Comparison of ENCODE assay signal across 20 mouse cellular contexts in genomic region chr11:33701958-33702459, GRCm38 (mm10).
DNase-seq lines count a peak whose midpoint lies in the region; ATAC-seq and TF ChIP-seq lines count a peak whose summit lies in the region.
"Had no signal": no experiment of that assay in that cellular context is flagged by ENCODE, and none has a peak within 500 bp of the region (broad histone marks: within the 10 kb centered on the region; RNA-seq: fewer than 3 reads in every experiment).

No protein-coding gene starts in this region.

- no peaks in the 10 kb centered on the region for H3K9me3 ChIP-seq in forebrain, embryonic 13.5 days (replicated peaks)
- H3K9me3 ChIP-seq in forebrain, embryonic 15.5 days: no peaks in the 10 kb centered on the region
- H3K9me3 ChIP-seq in embryonic facial prominence, embryonic 10.5 days: no peaks in the 10 kb centered on the region
- no peaks in the 10 kb centered on the region for H3K9me3 ChIP-seq in liver, postnatal 0 days (ENCODE audit: low read length)
- H3K9me3 ChIP-seq: embryonic facial prominence, embryonic 13.5 days; limb, embryonic 10.5 days had no signal

- no peak overlapping the region for H3K9ac ChIP-seq in forebrain, embryonic 13.5 days
- H3K9ac ChIP-seq in forebrain, embryonic 15.5 days (replicated peaks): no peak overlapping the region
- no peak overlapping the region for H3K9ac ChIP-seq in liver, postnatal 0 days (replicated peaks)
- H3K9ac ChIP-seq: embryonic facial prominence, embryonic 13.5 days had no signal

- H3K36me3 ChIP-seq in forebrain, embryonic 13.5 days (ENCODE audit: poor library complexity, severe bottlenecking): no peaks in the 10 kb centered on the region
- no peaks in the 10 kb centered on the region for H3K36me3 ChIP-seq in forebrain, embryonic 15.5 days
- no peaks in the 10 kb centered on the region for H3K36me3 ChIP-seq in embryonic facial prominence, embryonic 10.5 days (replicated peaks)
- H3K36me3 ChIP-seq in liver, postnatal 0 days (replicated peaks; ENCODE audit: insufficient read depth, low read length): no peaks in the 10 kb centered on the region
- H3K36me3 ChIP-seq: embryonic facial prominence, embryonic 13.5 days; limb, embryonic 10.5 days had no signal

- H3K4me2 ChIP-seq in forebrain, embryonic 13.5 days: no peak overlapping the region
- H3K4me2 ChIP-seq in forebrain, embryonic 15.5 days (replicated peaks): no peak overlapping the region
- H3K4me2 ChIP-seq in liver, postnatal 0 days (ENCODE audit: low read depth, low read length): no peak overlapping the region
- H3K4me2 ChIP-seq: embryonic facial prominence, embryonic 13.5 days had no signal

- 61% methylated on average over 2 of the region's 2 CpGs for WGBS in forebrain, embryonic 13.5 days
- 40% methylated on average over 2 of the region's 2 CpGs for WGBS in forebrain, embryonic 15.5 days
- WGBS in embryonic facial prominence, embryonic 10.5 days: 36% methylated on average over 2 of the region's 2 CpGs
- 35% methylated on average over 2 of the region's 2 CpGs for WGBS in liver, postnatal 0 days (ENCODE audit: insufficient replicate concordance)

- TF ChIP-seq EP300 in liver, postnatal 0 days (IDR thresholded peaks at IDR 0.05; ENCODE audit: low read depth): no peak

- no peak overlapping the region for H3K27ac ChIP-seq in forebrain, embryonic 13.5 days
- H3K27ac ChIP-seq in forebrain, embryonic 15.5 days (replicated peaks): no peak overlapping the region
- no peak overlapping the region for H3K27ac ChIP-seq in embryonic facial prominence, embryonic 10.5 days (replicated peaks)
- no peak overlapping the region for H3K27ac ChIP-seq in liver, postnatal 0 days (ENCODE audit: low read depth)
- H3K27ac ChIP-seq: embryonic facial prominence, embryonic 13.5 days; limb, embryonic 10.5 days; macrophage had no signal

- 0 out of 2 replicates have a peak, but pooled peaks have one; percentile 62 for ATAC-seq in forebrain, embryonic 13.5 days
- ATAC-seq in forebrain, embryonic 15.5 days (replicated peaks): no peak
- ATAC-seq in liver, postnatal 0 days: no peak

- H3K27me3 ChIP-seq in forebrain, embryonic 13.5 days: no peaks in the 10 kb centered on the region; the same call in 1 of the 2 replicates
- no peaks in the 10 kb centered on the region for H3K27me3 ChIP-seq in forebrain, embryonic 15.5 days
- H3K27me3 ChIP-seq in embryonic facial prominence, embryonic 10.5 days (replicated peaks; ENCODE audit: low read depth, poor library complexity, severe bottlenecking): no peaks in the 10 kb centered on the region
- H3K27me3 ChIP-seq in liver, postnatal 0 days (ENCODE audit: insufficient read depth, low read length): no peaks in the 10 kb centered on the region
- H3K27me3 ChIP-seq: embryonic facial prominence, embryonic 13.5 days had no signal

- H3K4me1 ChIP-seq in forebrain, embryonic 13.5 days: no peaks in the 10 kb centered on the region
- H3K4me1 ChIP-seq in forebrain, embryonic 15.5 days: no peaks in the 10 kb centered on the region
- peaks cover 14% of the 10 kb centered on the region for H3K4me1 ChIP-seq in embryonic facial prominence, embryonic 10.5 days
- no peaks in the 10 kb centered on the region for H3K4me1 ChIP-seq in liver, postnatal 0 days (ENCODE audit: insufficient read depth)
- H3K4me1 ChIP-seq: embryonic facial prominence, embryonic 13.5 days had no signal

- H3K4me3 ChIP-seq in forebrain, embryonic 13.5 days: no peak overlapping the region
- H3K4me3 ChIP-seq in forebrain, embryonic 15.5 days: no peak overlapping the region
- H3K4me3 ChIP-seq in embryonic facial prominence, embryonic 10.5 days: no peak overlapping the region
- H3K4me3 ChIP-seq in liver, postnatal 0 days (ENCODE audit: low read depth, low read length): no peak overlapping the region
- H3K4me3 ChIP-seq: embryonic facial prominence, embryonic 13.5 days; limb, embryonic 10.5 days had no signal

- no peak for TF ChIP-seq CTCF in liver, postnatal 0 days (IDR thresholded peaks at IDR 0.05; ENCODE audit: low read depth)

- peak; percentile 6 for DNase-seq in lung, postnatal 10 days
- no peak for DNase-seq in lung, postnatal 4 days
- peak; percentile 39 for DNase-seq in CD4-positive helper T cell, adult 2 months (ENCODE audit: low read depth, low spot score)
- peak; percentile 25 for DNase-seq in embryonic facial prominence, embryonic 10.5 days (ENCODE audit: low spot score)
- DNase-seq in liver, postnatal 0 days: no peak
- no peak for DNase-seq in thymus, adult 18-20 months
- DNase-seq: adrenal gland, adult 8-10 months; cerebellum, postnatal 10 days; heart, postnatal 36 days; kidney, adult 9 months; kidney, postnatal 25 days; lung, adult 18-20 months; midbrain, embryonic 14.5 days; right cerebral cortex, postnatal 4 days; thymus, postnatal 4 days had no signal

Comparison
In these comparisons a context has a peak if more than half of its experiments do, and no peak if none do; other contexts are left out.
1. DNase-seq: peak in lung, postnatal 10 days (single experiment), CD4-positive helper T cell, adult 2 months (single experiment) and embryonic facial prominence, embryonic 10.5 days (single experiment); none in lung, postnatal 4 days (0 of 2), liver, postnatal 0 days (single experiment) and thymus, adult 18-20 months (0 of 2).